Mouse (Mus musculus) stomach, postnatal 0 days (tissue): ENCODE measurements around the gene Mylpf.

Experiments
- CTCF ChIP-seq: IDR thresholded peaks from 2 replicates; pipeline ENCODE4 v1.5.1; 2016; ENCODE audit warnings: antibody characterized with exemption, low read depth, mild to moderate bottlenecking, moderate library complexity
- EP300 ChIP-seq: optimal IDR thresholded peaks from 2 replicates; pipeline ENCODE3; 2016; ENCODE audit warnings: antibody characterized with exemption

- TF ChIP-seq CTCF (no peak), EP300 (no peak)
These were observed 16.7 kb downstream of the Mylpf start for GRCm38 (mm10) chr7:127225147-127225995.
